Mouse (Mus musculus): ENCODE data around the gene Ago1.

Ago1 gene

DNA sequence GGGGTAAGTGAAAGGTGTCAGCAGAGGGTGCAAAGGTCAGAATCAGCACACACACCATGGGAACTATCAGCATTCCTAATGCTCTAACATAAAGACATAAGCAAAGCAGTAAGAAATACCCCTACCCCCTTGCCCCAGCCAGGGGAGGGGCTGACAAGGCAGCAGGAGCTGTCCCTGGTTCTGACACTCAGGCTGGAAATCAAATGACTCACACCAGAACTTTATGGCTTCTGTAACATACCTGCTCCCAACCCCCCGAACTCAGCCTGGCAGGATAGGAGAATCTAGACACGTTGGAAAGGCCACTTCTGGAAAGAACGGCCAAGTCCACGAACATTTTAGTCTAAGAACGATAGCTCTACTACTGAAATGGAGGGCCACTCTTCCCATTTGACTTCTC, 4.6 kb upstream of the Ago1 start:
- DNase-seq (ENCODE audit: low read depth, low spot score) = peak; percentile 30

DNA sequence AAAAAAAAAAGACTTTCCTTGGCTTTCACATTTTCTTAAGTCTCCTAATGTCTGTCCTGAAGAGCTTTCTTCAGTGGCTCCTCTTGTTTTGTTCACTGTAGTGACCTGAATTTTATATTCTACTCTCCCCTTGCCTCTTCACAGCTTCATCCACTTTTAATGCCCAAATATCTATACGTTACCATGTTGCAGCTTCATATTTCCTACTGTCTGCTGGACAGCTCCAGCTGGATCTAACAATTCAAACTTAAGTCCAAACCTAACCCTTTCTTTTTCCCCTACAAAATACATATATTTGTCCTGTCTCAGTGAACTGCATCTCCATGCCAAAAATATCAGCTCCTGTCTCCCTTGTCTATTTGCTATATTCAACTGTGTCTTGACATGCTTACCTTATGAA, 951 bp upstream of the Ago1 start:
- no peak for DNase-seq (ENCODE audit: low read depth, low spot score)

DNA sequence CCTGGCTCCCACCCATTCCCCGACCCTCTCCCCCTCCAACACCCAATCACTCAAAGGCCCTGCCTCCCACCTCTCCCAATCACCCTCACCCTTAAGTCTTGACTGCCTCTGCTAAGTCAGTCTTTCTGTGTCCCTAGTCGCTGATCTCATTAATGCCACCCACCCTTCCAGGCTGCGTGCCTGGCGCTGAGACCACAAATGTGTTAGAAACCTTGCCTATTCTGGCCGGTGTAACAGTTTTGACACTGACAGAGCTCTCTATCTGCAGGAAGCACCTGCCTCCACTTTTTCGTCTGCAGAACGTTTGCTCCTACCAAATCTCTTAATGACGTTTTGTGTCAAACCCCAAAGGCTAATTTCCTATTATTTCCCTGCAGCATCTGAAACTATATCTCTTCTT, 542 bp upstream of the Ago1 start:
- no peak for DNase-seq (ENCODE audit: low read depth, low spot score)

DNA sequence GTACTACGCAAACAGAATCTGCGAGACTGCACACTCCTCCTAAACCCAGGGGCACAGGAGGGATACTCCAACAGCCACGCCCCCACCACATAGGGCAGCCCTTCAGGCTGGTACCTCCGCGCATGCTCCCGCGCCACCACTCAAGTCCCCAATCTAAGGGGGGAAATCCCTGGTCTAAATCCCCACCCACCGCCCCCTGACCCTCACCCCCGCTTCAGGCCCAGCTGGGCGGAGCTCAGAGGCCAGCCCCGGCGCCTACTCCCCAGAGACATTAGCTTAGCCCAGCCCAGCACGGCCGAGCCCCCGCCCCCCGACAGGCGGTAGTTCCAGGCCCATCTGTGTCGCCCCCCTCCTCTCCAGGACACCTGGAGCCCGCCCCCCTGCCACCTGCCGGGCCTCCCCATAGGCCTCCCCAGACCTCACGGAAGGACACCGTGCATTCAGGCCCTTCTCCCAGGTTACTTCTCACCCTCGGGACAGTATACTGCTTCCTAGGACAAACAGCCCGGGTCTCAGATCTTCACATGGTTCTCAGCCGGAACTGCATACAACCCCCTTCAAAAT, 580 bp downstream of the Ago1 start:
- DNase-seq (ENCODE audit: low read depth, low spot score) = peak; percentile 80

DNA sequence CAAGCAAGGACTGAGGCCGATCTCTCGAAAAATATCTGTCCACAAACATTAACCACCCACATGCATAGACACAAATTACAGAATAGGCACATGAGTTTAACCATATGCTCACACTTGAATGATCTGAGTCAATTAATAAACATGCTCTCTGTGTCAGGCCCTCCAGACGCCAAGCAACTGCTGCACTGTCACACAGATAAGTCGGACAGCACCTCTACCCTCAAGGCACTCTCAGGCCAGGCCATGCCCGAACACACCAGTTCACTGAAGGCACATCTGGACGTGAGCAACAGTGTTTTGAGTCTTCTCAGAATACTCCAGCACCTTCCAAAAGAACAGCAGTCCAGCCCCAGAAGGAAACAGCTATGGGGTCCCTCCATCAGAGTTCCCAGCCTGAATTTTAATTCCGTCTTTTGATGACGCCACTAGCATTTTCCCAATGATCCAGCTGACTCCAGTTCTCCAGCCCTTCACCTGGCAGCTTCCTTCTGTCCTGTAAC, 2.1 kb downstream of the Ago1 start:
- no peak for DNase-seq (ENCODE audit: low read depth, low spot score)

DNA sequence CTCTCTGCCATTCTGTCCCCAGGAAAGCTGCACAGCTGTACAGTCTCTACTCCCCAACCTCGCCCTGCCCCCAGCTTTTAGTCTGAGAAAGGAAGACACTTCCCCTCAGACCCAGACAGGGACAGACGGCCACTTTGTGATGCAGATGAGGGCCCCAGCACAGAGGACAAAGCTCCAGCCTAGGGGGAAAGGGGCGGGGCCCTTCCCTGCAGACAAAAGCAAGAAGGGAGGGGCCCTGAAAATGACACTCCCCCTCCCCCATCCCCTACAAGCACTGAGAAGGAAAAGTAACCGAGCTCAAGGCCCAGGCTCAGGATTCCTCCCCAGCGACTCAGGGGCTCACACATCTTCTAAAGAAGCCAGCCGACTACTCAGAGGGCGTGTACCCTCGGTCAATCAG, 2.5 kb downstream of the Ago1 start:
- peak; percentile 38 for DNase-seq (ENCODE audit: low read depth, low spot score)

DNA sequence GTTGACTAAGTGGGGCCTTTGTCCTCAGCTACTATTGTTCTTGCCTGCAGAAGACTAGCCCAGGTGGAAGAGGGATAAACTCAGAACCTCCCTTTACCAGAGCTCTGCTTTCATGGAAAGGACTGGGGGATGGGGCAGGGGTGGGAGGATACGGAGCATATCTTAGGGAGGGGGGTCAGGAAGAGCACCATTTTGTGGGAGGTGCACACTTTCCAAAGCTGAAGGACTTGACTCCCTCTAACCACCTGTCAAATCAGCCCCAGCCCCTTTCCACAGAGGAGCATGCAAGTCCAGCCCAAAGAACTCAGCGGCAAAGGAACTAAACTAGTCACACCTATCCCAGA, 3.5 kb downstream of the Ago1 start:
- DNase-seq (ENCODE audit: low read depth, low spot score) = no peak

DNA sequence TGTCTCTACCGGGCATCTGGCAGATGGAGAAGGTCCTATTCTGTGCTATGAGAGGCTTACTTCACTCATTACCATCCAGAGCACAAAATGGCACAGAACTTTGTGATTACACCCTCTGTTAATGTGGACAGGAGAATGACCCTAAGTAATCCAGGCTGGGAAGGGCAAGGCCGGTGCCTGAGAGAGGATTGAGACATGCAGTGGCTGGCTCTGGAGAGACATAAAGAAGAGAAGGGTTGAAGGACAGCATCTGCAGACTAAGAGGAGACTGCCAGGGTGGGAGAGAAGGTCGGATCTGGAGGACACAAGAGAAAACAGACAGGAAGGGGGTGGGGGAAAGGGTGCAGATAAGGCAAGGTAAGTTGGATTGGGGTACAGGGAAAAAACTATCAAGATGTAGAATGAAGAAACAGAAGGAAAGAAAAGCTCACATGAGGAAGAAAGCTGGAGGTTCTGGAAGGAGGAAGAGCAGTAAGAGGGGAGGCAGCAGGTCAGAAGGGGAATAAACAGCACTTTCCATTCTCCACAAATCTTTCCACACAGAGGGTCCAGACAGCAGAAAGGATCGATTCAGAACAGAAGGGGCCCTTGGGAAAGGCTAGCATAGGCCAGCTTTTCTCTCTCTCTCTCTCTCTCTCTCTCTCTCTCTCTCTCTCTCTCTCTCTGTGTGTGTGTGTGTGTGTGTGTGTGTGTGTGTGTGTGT, 4.0 kb downstream of the Ago1 start:
- DNase-seq (ENCODE audit: low read depth, low spot score) = no peak

DNA sequence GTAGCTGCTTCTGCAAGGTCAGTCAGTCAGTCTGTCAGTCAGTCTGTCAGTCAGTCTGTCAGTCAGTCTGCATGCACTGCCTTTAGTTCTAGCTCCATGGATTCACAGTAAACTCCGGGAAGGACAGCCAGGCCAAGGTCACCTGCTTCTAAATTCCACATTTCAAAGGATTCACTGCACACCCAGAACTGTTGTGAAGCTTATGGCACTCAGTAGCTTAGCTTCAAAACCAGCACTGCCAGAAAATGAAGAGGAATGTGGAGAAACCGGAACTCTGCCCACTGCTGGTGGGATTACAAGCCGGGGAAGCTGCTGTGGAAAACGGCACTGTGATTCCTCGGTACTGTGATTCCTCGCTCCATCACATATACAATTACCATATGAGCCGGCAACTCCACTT, 12.9 kb downstream of the Ago1 start:
- DNase-seq (ENCODE audit: low read depth, low spot score) = no peak

DNA sequence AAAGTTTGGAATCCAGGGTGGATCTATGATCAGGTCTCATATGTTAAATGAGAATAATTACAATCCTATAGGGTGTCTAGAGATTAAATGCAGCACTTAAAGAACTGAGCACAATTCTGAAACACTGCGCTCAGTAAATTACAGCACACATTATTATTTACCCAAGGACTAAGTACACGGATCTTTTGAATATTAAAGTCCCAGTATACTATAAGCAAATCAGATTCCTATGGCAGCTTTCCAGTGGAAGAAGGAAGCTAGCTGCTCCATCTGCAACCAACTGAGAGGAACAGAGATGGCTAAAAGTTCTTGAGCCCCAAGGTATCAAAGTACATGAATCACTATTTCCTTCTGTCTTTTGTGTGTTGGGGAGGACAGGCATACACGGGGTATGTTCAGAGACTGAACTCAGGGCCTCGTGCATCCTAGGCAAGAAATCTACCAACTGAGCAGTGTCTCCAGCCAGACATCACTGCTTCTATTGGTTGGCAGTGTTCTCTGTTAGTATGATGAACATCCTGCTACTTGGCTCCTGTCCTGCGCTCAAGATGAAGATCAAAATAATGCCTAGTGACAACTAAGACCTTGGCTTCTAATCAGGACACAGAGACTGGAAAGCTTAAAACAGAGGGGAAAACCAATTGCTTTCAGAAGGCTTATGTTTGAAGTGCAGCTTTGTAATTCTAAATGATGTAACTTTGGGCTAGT, 13.7 kb downstream of the Ago1 start:
- no peak for DNase-seq (ENCODE audit: low read depth, low spot score)

DNA sequence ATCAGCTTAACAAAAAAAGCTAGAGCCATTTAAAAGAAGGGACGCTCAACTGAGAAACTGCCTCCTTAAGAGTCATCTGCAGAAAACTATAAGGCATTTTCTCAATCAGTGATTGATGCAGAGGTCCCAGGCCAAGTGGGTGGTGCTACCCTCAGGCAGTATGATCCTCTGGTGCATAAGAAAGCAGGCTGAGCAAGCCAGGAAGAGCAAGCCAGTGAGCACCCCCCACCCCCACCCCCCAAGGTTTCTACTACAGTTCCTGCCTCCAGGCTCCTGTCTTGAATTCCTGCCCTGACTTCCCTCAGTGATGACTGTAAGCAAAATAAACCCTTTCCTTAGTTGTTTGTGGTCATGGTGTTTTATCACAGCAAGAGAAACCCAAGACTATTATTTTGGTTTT, 18.1 kb downstream of the Ago1 start:
- no peak for DNase-seq (ENCODE audit: low read depth, low spot score)

DNA sequence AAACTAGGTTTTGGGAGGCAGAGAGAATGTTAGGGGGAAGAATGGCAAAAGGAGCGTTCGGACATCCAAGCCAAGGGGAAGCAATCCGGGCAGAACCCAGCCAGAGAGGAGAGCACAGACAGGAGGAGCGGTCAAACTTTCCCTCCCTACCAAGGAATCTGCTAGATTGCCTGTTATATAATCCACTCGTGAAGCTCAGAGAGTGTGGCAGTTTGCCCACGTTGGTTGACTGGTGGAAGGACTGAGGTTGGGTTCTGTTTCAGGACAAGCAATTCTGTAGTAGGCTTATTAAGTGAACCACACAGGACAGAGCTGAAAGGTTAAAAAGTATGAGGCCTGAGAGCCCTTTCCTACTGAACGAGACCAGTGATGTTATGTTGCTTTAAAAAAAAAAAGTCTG, 21.3 kb downstream of the Ago1 start:
- no peak for DNase-seq (ENCODE audit: low read depth, low spot score)

DNA sequence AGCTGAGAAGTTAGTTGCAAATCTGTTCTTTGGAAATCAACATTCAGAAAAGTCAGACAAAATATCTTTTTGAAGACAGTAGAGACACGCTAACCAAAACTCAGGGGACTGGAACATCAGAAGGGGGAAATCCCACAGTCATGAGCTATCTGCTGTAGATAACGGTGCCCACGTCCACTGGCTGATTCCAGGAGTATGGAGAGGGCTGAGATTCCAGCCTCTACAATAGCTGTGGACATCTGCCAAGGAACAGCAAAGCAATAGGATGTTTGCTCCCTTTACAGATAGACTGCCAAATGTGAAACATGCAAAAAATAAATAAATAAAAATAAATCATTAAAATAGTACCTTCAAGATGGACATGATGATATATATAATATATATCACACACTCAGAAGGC, 23.9 kb downstream of the Ago1 start:
- DNase-seq (ENCODE audit: low read depth, low spot score) = no peak

DNA sequence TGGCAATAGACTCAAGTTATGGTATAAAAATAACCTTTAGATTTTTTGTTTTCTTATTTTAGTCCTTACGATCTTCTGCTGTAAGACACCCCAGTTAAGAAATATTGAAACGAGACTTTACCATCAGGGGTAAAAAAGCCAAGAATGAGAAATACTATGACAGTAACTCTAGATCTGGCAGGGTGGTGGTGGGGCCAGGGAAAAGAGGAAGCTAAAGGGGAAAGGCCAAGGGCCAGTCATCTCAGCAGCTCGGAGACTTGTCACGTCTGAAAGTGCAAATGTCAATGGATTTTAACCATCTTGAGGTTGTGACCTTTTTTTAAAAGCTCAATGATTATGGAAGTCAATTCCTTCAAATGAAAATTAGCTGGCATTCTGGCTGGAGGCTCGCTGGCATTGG, 30.1 kb downstream of the Ago1 start:
- DNase-seq (ENCODE audit: low read depth, low spot score) = no peak

DNA sequence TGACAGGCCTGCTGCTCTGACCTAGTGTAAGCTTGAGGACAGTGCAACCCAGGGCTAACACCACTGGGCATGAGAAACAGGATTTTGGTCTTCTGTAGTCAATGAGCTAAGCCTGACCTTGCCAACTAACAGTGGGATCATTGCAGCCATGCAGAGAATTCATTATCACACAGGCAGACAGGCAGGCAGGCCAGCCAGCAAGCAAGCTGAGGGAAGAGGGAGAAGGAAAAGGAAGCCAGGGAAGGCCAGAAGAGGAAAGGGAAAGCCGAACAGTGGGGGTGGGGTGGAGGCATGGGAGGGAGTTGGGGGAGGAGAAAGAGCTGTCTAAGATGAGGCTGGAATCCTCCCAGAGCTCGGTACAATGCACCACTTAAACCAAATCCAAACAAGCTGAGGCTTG, 32.1 kb downstream of the Ago1 start:
- DNase-seq (ENCODE audit: low read depth, low spot score) = no peak

DNA sequence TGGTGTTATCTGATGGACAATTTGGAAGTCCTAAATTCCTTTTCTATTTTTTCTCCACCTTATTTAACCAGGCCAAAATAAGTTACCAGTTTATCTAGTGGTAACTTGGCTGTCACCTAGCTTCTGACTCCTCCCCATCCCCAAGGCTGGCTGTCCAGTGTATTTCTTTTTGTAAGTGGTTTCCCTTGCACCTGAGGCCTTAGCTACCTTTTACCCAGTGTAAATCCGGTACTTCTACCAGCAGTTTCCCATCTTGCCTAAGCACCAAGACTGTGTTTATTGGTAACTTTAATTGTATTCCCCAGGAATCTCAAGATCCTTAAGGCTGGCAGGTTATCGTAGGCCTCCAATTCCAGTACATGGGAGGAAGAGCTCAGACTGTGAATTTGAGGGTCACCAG, 34.3 kb downstream of the Ago1 start:
- DNase-seq (ENCODE audit: low read depth, low spot score) = no peak

DNA sequence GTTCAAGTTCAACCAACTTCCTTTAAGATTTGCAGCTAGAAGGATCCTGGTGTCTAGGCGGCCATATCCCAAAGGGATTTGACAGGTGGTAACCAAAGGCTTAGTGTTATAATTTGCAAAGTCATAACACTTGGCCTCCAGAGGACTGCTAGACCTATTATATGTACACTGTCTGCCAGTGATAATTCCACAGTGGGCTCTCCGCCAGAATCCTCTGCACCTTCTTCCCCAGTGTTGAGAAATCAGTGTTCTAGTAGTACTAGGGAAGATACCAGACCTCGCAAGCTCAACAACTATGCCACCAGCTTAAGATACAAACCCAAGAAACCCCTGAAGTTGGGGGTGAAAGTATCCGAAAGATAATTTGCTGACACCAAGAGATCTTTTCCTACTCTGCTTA, 35.2 kb downstream of the Ago1 start:
- DNase-seq (ENCODE audit: low read depth, low spot score) = no peak

DNA sequence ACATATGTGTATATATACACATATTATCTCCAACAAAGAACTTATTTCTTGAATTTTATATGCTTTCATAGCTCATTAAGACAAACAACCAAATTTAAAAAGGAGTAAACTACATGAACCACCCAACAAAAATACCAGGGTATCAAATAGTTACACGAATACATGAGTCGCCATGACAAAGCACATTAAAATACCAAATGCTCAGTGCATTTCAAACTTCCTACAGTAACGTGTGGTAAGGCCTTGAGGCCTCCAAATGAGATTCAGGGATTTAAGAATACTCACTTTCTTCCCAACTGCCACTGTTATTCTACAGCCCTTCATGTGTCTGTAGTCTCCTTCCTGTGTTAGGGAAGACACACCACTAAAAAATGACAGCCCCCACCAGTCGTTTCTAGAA, 36.6 kb downstream of the Ago1 start:
- DNase-seq (ENCODE audit: low read depth, low spot score) = no peak

DNA sequence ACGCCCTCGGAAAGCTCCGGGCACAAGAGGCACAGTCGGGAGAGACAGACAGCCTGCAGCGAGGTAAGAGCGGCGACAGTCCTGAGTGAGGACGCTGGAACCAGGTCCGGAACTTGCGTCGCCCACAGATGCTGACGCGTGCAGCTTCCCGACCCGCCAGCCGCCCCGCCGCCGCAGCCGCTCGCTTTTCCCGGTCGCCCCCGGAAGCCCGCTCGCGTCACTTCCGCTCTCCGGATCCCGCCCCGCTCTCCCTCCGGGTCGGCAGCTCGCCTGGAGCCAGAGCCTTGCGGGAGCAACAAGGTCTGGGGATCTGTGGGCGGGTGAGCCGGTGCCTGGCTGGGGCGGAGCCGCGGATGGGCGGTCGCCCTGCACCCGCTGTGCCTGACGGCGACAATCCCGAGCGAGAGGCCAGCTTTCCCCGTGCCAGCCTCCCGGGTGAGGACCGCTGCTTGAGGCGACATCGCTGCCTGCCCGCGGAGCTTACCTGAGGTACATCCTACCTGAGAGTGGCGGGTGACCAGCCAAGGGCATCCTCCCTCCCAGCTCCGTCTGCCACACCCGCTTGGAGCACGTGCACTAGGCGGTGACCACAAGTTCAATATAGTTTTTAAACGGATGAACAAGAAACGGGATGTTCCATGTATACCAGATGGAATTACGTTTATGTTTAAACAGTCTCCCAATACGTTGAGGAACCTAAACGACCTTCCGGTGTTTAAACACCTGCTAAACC, 38.9 kb downstream of the Ago1 start, which contains the start of gene Ago3:
Ago3 (minus strand) TSS at position 210 of the 733 bp plus-strand sequence.
- peak; percentile 89 for DNase-seq (ENCODE audit: low read depth, low spot score)

DNA sequence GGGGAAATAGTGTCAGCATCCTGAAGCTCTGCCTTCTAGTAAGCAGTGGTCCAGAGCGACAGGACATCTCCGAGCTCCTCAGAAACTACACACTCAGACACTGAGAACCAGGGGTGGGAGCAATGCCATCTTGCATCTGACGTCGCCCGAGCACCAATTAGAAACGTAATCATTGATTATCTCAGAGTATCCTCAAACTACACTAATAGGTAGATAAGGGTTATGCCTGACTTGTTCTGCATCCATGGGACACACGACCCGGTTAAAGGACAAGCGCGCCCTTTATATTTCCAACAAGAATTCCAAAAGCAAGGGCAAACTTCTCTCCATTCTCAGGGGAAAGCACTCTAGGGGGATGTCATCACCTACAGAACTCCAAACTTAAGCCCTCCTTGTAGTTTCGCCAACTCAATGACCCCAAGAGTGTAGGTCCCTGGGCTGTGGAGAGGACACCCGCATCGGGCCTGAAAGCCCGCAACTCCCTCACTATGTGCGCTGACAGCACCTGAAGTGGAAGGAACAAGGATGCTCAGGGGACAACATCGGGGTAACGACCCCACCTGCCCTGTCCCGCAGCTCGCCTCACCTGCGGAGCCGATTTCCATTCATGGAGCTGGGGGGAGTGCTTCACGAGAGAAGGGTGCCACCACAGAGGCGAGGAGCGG, 39.6 kb downstream of the Ago1 start:
- peak; percentile 4 for DNase-seq (ENCODE audit: low read depth, low spot score)

DNA sequence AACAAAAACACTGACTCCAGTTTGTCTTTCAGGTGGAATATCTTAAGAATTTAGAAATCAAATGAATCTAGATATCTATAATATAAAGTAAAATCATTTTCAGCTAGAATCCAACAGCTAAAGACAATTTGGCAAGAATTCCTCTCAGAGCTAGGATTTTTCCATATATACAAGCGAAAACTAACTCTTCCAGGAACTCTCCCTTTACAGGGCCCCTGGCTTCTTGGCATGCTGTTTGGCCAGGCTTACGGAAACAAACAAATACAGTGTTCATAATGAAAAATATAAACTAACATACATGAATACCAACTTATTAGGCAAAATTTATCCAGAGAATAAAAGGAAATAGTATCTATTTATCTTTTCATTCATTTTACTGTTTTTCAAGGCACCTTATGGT, 44.5 kb downstream of the Ago1 start:
- no peak for DNase-seq (ENCODE audit: low read depth, low spot score)

DNA sequence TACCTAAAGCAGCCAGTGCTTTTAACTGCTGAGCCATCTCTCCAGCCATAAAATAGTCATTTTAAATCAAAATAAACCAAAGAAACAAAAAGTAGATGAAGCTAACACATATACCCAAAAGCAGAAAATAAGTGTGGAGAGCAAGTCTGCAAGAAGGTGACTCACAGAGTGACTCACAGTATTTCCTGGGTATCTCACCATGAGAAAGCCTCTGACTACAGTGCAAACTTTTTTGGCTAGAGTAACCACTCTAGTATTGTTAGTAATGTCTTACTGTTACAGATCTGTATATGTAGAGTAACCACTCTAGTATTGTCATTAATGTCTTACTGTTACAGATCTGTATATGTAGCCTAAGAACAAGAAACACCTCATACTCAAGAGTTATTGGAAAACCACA, 52.7 kb downstream of the Ago1 start:
- DNase-seq (ENCODE audit: low read depth, low spot score) = no peak

Data from forelimb bud, embryonic 11.5 days (tissue).